Mouse (Mus musculus): Measurements from ENCODE around the gene Mafb. TPM values are rescaled to one million over a fixed set of nuclear protein-coding genes. Genes with fewer than 3 reads are reported as not detected.

Gene Mafb
- 10 to 100 TPM; 13.0 to 15.2 (median 14.0) TPM for total RNA-seq (2022)

GRCm38 (mm10) chr2:160366980-160367338, at the start of gene Mafb:
Gene Mafb (minus strand): TSS chr2:160367065.
- peak; percentile 94 for DNase-seq

- no peak for DNase-seq
These were observed 48.3 kb upstream of the Mafb start for GRCm38 (mm10) chr2:160415161-160415560.

- no peak for DNase-seq
These were observed 47.9 kb upstream of the Mafb start for GRCm38 (mm10) chr2:160414736-160415135.

- no peak for DNase-seq
These were observed 47.1 kb upstream of the Mafb start for GRCm38 (mm10) chr2:160413982-160414381.

- DNase-seq: no peak
These were observed 46.2 kb upstream of the Mafb start for GRCm38 (mm10) chr2:160413055-160413454.

GRCm38 (mm10) chr2:160411431-160411830, 44.6 kb upstream of the Mafb start:
- DNase-seq: peak; percentile 41

- no peak for DNase-seq
These were observed 40.9 kb upstream of the Mafb start for GRCm38 (mm10) chr2:160407720-160408119.

GRCm38 (mm10) chr2:160397747-160398146, 30.9 kb upstream of the Mafb start:
- DNase-seq: no peak

GRCm38 (mm10) chr2:160394735-160395134, 27.9 kb upstream of the Mafb start:
- DNase-seq: no peak

GRCm38 (mm10) chr2:160392648-160393047, 25.8 kb upstream of the Mafb start:
- DNase-seq: no peak

GRCm38 (mm10) chr2:160388596-160388995, 21.7 kb upstream of the Mafb start:
- no peak for DNase-seq

- no peak for DNase-seq
These were observed 16.6 kb upstream of the Mafb start for GRCm38 (mm10) chr2:160383418-160383817.

GRCm38 (mm10) chr2:160378271-160378670, 11.4 kb upstream of the Mafb start:
- no peak for DNase-seq

- DNase-seq: no peak
These were observed 9.4 kb upstream of the Mafb start for GRCm38 (mm10) chr2:160376236-160376635.

GRCm38 (mm10) chr2:160369653-160370420, 3.0 kb upstream of the Mafb start:
- DNase-seq: no peak

GRCm38 (mm10) chr2:160368422-160369357, 1.8 kb upstream of the Mafb start:
- DNase-seq: no peak

GRCm38 (mm10) chr2:160367448-160368208, 763 bp upstream of the Mafb start:
- DNase-seq: peak; percentile 86

- DNase-seq: no peak
These were observed 520 bp downstream of the Mafb start for GRCm38 (mm10) chr2:160366111-160366979.

- DNase-seq: peak; percentile 33
These were observed 1.6 kb downstream of the Mafb start for GRCm38 (mm10) chr2:160365107-160365911.

- no peak for DNase-seq
These were observed 2.2 kb downstream of the Mafb start for GRCm38 (mm10) chr2:160364666-160365065.

GRCm38 (mm10) chr2:160364128-160364650, 2.7 kb downstream of the Mafb start:
- no peak for DNase-seq

All from adrenal gland, adult 8-10 months (tissue).